Mouse (Mus musculus) left cerebral cortex, postnatal 36 days (tissue): ENCODE measurements at regions not wholly inside any gene's neighbourhood (a gene's known extent, or its start where the extent isn't known, plus 50 kb on each side); places are given as distances from the start of the nearest gene placed in this dataset.
"Not testable (repeated sequence)": the region's sequence is repeated elsewhere in the genome, so short reads cannot be mapped to it uniquely, and the experiment has no call there.

Experiments used
- DNase-seq, 2 experiments: peaks; one replicate each; pipeline ENCODE4 v3.0.0; 2021 to 2022; ENCODE audit warnings: low spot score in 2 of 2, mixed read lengths in 1 of 2
- intact Hi-C: fragments of 180-260 bp; cut with DNase I; formaldehyde crosslinking; loops from one replicate; pipeline ENCODE4 v1.15.1; 2025

- intact Hi-C loops, result no loop called here
- DNase-seq, result no peak
Observed at GRCm38 (mm10) chr13:99666086-99666485, 149.7 kb upstream of the Map1b start.

GRCm38 (mm10) chr13:99663422-99663821 is 147.1 kb upstream of the Map1b start:
- intact Hi-C loops, DNase-seq: not testable (repeated sequence)

- intact Hi-C loops, result no loop called here
Observed at GRCm38 (mm10) chr13:99647661-99648204, 131.4 kb upstream of the Map1b start.

GRCm38 (mm10) chr13:99644771-99645170 is 128.4 kb upstream of the Map1b start:
- intact Hi-C loops, result no loop called here
- no peak for DNase-seq

More at GRCm38 (mm10) chr13:99647661-99648204, 131.4 kb upstream of the Map1b start:
- no peak for DNase-seq

- no peak for DNase-seq
- intact Hi-C loops, result no loop called here
Observed at GRCm38 (mm10) chr13:99642811-99643210, 126.5 kb upstream of the Map1b start.

GRCm38 (mm10) chr13:99642301-99642700 is 126.0 kb upstream of the Map1b start:
- intact Hi-C loops, result no loop called here
- peak in 1 of 2 experiments; percentile 4 for DNase-seq

- peak; percentile 32 to 43 for DNase-seq
- intact Hi-C loops, result no loop called here
Observed at GRCm38 (mm10) chr13:99641386-99642165, 125.2 kb upstream of the Map1b start.

GRCm38 (mm10) chr13:99632706-99633105 is 116.4 kb upstream of the Map1b start:
- DNase-seq, result no peak
- intact Hi-C loops, result no loop called here

- no peak for DNase-seq
Observed at GRCm38 (mm10) chr13:99630800-99631199, 114.5 kb upstream of the Map1b start.

GRCm38 (mm10) chr13:99630356-99630755 is 114.0 kb upstream of the Map1b start:
- intact Hi-C loops, result no loop called here

More at GRCm38 (mm10) chr13:99630800-99631199, 114.5 kb upstream of the Map1b start:
- intact Hi-C loops, result no loop called here

GRCm38 (mm10) chr13:99625196-99625595 is 108.9 kb upstream of the Map1b start:
- intact Hi-C loops, result no loop called here
- DNase-seq, result no peak

More at GRCm38 (mm10) chr13:99630356-99630755, 114.0 kb upstream of the Map1b start:
- no peak for DNase-seq

- intact Hi-C loops, result no loop called here
Observed at GRCm38 (mm10) chr13:99618332-99618731, 102.0 kb upstream of the Map1b start.

GRCm38 (mm10) chr13:99617457-99617856 is 101.1 kb upstream of the Map1b start:
- DNase-seq, result no peak
- intact Hi-C loops, result no loop called here

More at GRCm38 (mm10) chr13:99618332-99618731, 102.0 kb upstream of the Map1b start:
- DNase-seq, result no peak

GRCm38 (mm10) chr13:99611715-99612494 is 95.6 kb upstream of the Map1b start:
- intact Hi-C loops, result no loop called here
- no peak for DNase-seq

- intact Hi-C loops, result no loop called here
Observed at GRCm38 (mm10) chr13:99610498-99610897, 94.2 kb upstream of the Map1b start.

GRCm38 (mm10) chr13:99609151-99610146 is 93.1 kb upstream of the Map1b start:
- no peak for DNase-seq
- intact Hi-C loops, result no loop called here

More at GRCm38 (mm10) chr13:99610498-99610897, 94.2 kb upstream of the Map1b start:
- no peak for DNase-seq

- intact Hi-C loops, result no loop called here
- DNase-seq, result no peak
Observed at GRCm38 (mm10) chr13:99608591-99608990, 92.3 kb upstream of the Map1b start.

GRCm38 (mm10) chr13:99607208-99607607 is 90.9 kb upstream of the Map1b start:
- intact Hi-C loops, result no loop called here
- no peak for DNase-seq

- DNase-seq, result no peak
- intact Hi-C loops, result no loop called here
Observed at GRCm38 (mm10) chr13:99606606-99606990, 90.3 kb upstream of the Map1b start.
